Mouse (Mus musculus) erythroblast, adult 5-6 weeks (primary cell): Measurements from ENCODE around the gene Gng7. TPM values are rescaled to one million over a fixed set of nuclear protein-coding genes. Genes with fewer than 3 reads are reported as not detected.
"Not testable (repeated sequence)": the region's sequence is repeated elsewhere in the genome, so short reads cannot be mapped to it uniquely, and the experiment has no call there.

Source experiments
- ATAC-seq: replicated peaks from 2 replicates; pipeline ENCODE4 v1.8.0; 2016; ENCODE audit warnings: moderate number of reproducible peaks, mild to moderate bottlenecking, moderate TSS enrichment, inconsistent platforms; ENCODE audit not compliant: poor library complexity, low FRiP score, severe bottlenecking
- total RNA-seq, 2 experiments: library from RNA; stranded (forward) in 1 of 2; stranded (reverse) in 1 of 2; fragments of 150-400 nt in 1 of 2; fragments of 200-764, 138-1000 nt in 1 of 2; gene quantifications; 2 replicates each; pipeline versions ENCODE4 v1.2.3 to v1.2.4; 2015 to 2017; ENCODE audit warnings: low replicate concordance in 2 of 2

The Gng7 gene
- total RNA-seq, 2 experiments from 2014 or later: not detected

GRCm38 (mm10) chr10:80998021-80998420, 16.7 kb downstream of the Gng7 start:
- no peak for ATAC-seq

GRCm38 (mm10) chr10:80997332-80997731, 17.4 kb downstream of the Gng7 start:
- ATAC-seq: no peak

GRCm38 (mm10) chr10:80996501-80996900, 18.2 kb downstream of the Gng7 start:
- no peak for ATAC-seq

- ATAC-seq: peak; percentile 56
Measured at GRCm38 (mm10) chr10:80995091-80995632, 19.6 kb downstream of the Gng7 start.

- no peak for ATAC-seq
Measured at GRCm38 (mm10) chr10:80994621-80995020, 20.1 kb downstream of the Gng7 start.

GRCm38 (mm10) chr10:80993276-80993675, 21.5 kb downstream of the Gng7 start:
- ATAC-seq: no peak

- ATAC-seq: no peak
Measured at GRCm38 (mm10) chr10:80991945-80992344, 22.8 kb downstream of the Gng7 start.

GRCm38 (mm10) chr10:80991007-80991406, 23.7 kb downstream of the Gng7 start:
- ATAC-seq: no peak

GRCm38 (mm10) chr10:80990406-80990805, 24.3 kb downstream of the Gng7 start:
- ATAC-seq: no peak

- not testable (repeated sequence) for ATAC-seq
Measured at GRCm38 (mm10) chr10:80989854-80990253, 24.9 kb downstream of the Gng7 start.

GRCm38 (mm10) chr10:80989446-80989845, 25.3 kb downstream of the Gng7 start:
- no peak for ATAC-seq

- ATAC-seq: peak; percentile 73
Measured at GRCm38 (mm10) chr10:80987709-80988441, 26.9 kb downstream of the Gng7 start.

- no peak for ATAC-seq
Measured at GRCm38 (mm10) chr10:80986754-80987153, 28.0 kb downstream of the Gng7 start.

GRCm38 (mm10) chr10:80985970-80986701, 28.6 kb downstream of the Gng7 start:
- ATAC-seq: no peak

- ATAC-seq: no peak
Measured at GRCm38 (mm10) chr10:80985241-80985969, 29.3 kb downstream of the Gng7 start.

- no peak for ATAC-seq
Measured at GRCm38 (mm10) chr10:80984223-80984622, 30.5 kb downstream of the Gng7 start.

GRCm38 (mm10) chr10:80982381-80982780, 32.4 kb downstream of the Gng7 start:
- no peak for ATAC-seq

- no peak for ATAC-seq
Measured at GRCm38 (mm10) chr10:80981564-80982112, 33.1 kb downstream of the Gng7 start.

GRCm38 (mm10) chr10:80975478-80975877, 39.3 kb downstream of the Gng7 start:
- ATAC-seq: no peak

GRCm38 (mm10) chr10:80973722-80974121, 41.0 kb downstream of the Gng7 start:
- ATAC-seq: no peak
